Mouse (Mus musculus): ENCODE measurements around the gene Akap9.
"Not testable (repeated sequence)": the region's sequence is repeated elsewhere in the genome, so short reads cannot be mapped to it uniquely, and the experiment has no call there.

The Akap9 gene

DNA sequence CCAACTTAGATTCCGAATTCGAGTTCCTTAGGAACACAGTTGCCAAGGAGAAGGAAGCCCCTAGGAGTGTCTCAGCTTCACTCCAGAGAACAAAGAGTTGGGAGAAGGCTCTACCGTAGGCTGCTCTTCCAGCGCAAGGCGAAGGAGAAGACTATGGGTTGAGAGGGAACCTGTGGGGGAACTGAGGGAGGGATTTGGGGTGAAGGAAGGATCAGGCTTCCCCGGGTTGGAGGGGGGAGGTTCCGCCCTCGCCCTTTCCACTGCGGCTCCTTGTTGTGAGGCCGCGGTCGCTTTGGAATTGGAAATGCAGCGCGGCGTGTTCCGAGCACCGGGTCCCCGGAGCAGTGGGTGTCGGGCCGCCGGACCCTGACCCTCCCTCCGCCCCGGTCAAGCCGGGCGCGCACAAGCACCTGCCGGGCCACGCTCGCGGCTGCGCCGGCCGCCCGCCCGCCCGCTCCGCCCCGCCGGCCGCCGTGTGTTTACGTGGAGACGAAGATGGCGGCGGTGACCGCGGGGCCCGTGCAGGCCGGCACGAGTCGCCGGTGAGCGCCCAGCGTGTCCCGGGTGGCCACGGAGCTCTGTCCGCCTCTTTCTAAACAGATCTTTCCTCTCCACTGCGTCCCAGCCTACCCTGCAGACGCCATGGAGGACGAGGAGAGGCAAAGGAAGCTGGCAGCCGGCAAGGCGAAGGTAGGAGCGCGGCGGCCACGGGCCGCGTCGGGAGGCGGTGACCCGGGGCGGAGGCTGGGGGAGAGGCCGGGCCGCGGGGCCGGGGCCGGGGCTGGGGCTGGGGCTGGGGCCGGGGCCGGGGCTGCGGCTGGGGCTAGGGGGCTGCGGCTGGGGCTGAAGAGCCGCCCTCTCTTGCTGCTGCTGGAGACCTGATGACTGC, at the start of gene Akap9:
Akap9 (plus strand) TSS at position 254 of the 889 bp plus-strand sequence.
- peak; percentile 71 for DNase-seq

DNA sequence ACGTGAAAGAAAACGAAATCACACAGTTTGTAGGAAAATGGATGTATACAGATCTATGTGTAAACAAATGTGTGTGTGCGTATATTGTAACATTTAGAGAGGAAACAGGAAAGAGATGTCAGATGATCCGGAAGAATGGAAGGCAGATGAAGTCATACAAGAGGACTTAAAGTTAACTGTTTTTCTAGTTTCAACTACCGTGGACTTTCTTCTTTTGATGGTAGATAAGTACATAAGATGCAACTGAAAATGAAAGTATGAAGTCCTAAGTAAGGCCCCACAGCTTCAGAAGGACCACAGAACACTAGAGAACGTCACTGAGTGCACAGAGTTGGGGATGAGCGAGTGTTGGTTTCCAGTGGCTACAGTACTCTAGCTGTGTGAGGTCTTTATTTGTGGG, 41.0 kb upstream of the Akap9 start:
- not testable (repeated sequence) for DNase-seq

DNA sequence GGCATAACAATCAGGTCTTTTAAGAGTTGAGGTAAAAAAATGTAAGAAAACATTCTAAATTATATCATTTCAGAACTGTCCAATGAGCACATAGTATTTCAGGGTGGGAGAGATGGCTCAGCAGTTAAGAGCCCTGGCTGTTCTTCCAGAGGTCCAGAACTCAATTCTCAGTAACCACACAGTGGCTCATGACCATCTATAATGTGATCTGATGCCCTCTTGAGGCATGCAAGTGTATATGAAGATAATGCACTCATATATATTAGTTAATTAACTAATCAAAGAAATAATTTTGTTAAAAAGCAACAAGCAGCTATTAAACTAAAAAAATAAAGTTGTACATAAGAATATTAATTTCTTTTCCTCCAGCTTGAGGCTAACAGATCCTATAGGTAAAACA, 38.7 kb upstream of the Akap9 start:
- no peak for DNase-seq

DNA sequence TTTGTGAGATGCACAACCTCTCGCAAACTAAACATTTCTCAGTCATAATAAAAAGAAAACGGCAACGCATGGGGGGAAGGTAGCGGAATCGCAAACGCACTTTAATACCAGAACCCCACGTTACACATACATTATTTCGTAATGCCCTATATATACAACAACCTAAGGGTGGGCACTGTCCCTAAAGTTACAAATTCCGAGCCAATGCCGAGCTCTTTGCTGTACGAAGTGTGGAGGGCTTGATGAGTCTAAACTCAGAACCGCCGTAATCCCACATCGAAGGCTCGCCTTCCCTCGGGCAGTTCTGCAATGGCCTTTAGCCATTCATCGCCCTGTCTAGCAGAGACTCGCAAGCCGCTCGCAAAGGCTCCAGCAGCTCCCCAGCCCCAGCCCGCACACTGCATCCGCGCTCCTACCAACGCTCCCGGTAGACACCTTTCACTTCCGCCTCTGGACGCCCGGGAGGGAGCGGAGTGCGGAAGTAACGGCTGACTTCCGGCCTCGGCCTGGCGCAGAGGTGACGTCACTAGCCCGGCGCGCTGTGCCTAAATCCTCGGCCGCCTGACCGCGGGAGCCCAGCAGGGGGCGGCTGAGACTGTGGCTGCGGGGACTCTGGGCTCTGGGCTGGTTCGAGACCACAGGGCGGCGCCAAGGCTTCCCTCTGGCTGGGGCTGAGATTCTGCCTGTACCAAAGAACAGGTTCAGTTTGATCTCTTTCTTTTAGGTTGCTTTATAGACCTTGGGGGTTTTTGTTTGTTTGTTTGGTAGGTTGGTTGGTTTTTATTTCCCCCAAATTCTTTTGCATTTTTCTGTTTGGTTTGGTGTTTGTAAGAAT, 34.2 kb upstream of the Akap9 start, which contains the start of gene Mterf1a:
Mterf1a (minus strand) TSS at position 475 of the 835 bp plus-strand sequence.
- DNase-seq = peak; percentile 58

DNA sequence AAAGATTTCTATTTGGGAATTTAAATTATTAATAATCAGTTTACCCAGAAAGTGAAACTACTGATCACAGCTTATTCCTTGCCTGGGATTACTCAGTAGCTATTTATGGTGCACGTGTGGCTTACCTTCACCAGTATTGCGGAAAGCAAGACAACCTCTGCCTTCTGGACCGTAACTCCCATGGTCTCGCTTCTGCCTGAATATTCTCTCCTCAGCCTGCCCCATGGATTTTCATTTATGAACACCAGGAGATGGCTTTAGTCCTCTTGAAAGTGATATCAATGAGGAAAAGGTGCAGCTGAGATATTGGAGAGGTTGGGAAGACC, 33.6 kb upstream of the Akap9 start:
- not testable (repeated sequence) for DNase-seq

DNA sequence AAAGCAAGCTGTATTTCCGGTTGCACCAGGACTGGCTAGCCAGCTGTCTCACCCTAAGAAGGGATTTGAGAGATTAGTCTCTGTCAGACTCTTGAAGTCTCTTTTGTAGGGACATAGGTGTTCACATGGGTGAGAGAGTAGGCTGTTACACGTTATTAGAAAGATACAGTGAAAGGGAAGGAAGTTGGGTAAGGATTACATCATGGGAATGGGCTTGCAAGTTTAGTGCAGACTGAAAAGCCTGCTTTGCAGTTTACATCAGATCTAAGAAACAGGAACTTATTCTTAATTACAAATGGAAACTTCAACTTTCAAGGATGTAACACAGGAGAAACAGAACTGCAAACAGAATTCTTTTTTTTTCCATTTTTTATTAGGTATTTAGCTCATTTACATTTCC, 22.4 kb upstream of the Akap9 start:
- no peak for DNase-seq

DNA sequence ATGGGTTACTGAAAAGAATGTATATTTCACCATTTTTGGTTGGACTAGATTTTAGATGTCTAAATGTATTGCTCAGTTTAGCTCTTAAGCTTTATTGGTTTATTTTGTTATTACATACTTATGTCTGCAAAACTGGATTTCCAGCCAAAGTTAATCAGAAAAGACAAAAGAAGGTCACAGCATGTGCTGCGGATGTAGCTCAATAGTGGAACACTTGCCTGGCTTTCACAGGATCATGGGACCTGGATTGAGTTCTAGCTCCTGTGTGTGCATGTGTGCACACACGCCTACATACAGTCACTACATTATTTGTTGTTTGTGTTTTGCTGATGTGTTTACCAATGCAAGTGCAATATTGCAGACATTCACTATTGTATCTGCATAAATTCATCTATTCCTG, 5.5 kb upstream of the Akap9 start:
- no peak for DNase-seq

DNA sequence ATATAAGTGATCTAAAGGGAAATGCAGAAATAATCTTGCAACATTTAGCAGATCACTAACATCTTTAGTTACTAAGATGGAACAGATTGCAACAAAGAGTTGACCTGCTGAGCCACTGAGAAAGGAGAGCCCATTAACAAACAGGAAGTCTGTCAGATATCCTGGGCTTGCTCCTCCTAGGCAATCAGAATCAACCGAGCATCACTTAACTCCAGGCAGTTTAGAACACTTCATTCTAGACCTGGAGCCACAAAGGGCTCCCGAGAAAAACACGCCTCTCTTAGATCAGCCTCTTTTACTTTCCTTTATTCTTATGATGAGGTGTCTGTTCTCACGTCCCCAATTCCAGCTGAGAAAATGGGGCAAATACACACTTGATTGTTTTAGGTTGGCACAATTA, 1.2 kb upstream of the Akap9 start:
- no peak for DNase-seq

DNA sequence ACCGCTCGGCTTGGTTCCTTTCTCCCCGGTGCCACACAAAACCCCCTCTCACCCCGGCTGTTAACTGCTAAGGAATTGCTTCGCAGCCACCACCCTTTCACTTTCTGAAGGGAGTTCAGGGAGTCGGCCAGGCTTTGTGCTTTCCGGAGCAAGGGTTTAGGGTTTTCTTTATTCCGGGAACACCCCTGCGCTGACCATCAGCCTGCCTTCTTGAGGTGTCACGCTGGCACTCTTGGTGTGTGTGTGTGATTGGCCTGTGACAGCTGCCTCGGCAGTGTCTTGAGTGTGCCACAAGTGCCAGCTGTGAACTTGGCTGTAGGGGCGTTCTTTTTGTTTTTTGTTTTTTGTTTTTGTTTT, 814 bp downstream of the Akap9 start:
- DNase-seq = peak; percentile 36

DNA sequence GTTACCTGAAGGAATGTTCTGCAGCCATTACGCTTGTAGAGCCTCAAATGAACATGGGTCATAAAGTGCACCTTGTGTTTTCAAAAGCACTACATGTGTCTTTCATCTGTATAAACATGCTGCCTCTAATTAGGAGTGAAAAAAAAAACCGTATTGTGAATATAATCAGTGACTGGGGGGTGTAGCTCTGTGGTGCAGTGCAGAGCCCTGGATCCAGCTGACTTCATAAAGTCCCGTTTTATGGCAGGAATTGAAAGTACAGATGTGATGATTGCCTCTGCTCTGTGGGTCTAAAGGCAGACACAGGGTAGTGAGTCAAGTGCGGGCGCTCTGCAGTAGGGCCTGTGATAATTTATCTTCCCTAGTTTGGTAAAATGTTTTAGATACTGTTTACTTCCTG, 2.9 kb downstream of the Akap9 start:
- no peak for DNase-seq

DNA sequence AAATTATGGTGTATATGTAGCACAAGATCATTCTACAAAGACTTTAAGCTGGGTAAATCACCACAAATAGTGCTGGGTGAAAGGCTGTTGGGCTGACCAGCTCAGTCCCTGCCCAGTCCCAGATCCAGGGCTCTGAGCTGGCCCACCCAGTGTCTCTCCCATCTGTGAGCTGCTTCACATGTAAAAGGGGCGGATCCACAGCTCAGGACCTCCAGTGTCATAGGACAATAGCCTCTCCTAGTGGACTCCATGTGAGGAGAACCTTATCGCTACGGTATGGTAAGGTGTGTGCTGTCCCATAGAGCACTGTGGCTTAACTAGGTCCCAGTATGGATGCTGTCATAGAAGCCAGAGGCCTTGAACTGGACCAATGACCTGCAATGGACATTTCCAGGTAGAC, 3.8 kb downstream of the Akap9 start:
- no peak for DNase-seq

DNA sequence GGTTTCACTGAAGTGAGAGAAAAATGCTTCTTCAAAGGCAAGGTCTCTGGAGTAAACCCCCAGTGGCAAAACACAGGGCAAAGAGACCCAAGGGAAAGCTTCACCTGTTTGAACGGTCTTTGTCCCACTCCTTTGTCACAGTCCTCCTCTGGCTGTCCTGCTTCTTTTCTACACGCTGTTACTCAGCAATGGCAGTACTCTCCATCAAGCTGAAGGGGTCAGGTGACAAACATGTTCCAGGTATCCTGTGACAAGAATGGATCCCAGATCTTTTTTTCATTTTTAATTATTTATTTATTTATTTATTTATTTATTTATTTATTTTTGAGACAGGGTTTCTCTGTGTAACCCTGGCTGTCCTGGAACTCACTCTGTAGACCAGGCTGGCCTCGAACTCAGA, 5.7 kb downstream of the Akap9 start:
- DNase-seq = no peak

DNA sequence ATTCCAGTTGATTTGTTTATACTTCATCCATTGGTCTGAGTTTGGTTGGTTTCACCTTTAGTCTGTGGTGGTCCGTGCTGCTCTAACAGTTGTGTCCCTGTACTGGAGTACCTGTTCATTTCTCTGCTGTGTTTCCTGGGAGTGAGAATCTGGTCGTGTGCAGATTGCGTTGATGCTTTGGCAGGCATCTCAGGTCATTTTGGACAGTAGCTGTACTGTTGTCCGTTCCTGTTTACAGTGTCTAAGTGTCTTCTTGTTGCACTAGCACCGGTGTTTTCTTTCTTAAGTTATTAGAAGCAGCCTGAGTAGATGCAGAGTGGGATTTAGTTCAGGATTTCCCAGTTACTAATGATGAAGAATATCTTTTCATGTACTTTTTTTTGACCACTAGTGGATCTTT, 7.4 kb downstream of the Akap9 start:
- no peak for DNase-seq

DNA sequence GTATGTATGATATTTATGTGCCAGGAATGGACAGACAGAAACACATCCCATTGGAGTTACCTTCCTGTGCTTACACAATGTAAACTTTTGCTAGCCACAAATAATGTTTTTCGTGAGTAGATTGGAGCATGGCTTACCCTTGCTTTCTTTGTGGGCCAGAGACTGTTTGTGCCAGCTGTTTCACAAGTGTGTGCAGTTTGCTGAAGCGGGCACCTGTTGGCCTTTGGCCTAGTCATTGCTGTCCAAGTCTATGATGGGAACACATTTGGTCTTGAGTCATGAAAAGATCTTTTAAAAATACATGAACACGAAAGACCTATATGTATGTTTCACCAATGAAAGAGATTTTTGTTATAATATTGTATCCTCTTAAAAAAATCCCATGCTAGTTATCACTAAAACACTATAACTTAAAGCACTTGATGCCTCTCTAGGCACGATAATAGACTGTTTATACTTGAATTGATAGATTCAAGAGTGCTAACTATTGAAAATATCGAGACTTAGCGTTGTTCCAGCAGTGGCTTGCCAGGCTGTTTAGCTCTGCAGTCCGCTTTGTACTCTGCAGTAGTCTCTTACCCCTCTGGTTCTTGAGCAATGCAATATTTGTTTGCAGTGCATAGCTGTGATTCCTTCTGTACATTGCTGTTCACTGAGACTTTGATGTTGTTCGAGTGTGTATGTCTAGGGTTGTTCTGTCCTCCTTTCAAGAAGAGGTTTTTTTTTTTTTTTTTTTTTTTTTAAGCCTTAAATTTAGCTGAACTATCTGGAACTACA, 8.1 kb downstream of the Akap9 start:
- no peak for DNase-seq

DNA sequence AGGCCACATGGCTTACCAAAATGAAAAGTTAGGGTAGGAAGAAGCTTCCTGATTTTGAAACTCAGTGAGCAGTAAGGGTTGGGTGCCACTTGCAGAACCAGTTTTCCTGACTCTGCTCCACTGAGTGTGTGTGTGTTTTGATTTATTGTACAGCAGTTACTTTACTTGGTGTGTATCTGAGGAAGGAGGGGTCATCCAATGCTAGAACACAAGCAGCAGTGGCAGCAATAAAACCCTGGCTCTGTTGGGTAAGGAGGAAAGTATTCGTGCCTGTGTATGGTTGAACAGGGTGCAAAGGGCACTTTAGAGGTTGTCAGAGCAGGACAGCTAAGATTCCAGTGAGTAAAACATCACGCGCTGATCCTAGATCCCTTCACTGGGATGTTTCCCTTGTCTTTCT, 11.1 kb downstream of the Akap9 start:
- peak; percentile 63 for DNase-seq

DNA sequence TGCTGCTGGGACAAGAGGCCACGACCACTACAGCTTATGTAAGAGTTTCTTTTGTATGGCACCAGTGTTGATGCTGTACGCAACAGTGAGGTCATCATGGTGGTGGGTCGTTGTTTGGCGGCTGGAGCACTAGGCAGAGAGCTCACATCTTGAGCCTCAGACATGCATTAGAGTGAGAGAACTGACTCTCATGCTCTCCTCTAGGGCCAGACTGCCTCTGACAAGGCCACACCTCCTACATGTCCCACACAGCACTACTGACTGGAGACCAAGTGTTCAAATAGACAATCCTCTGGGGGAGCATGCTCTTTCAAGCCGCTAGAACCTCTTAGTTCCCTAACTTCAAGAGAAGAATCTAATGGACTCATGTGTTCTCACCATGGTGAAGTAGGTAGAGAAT, 11.5 kb downstream of the Akap9 start:
- no peak for DNase-seq

DNA sequence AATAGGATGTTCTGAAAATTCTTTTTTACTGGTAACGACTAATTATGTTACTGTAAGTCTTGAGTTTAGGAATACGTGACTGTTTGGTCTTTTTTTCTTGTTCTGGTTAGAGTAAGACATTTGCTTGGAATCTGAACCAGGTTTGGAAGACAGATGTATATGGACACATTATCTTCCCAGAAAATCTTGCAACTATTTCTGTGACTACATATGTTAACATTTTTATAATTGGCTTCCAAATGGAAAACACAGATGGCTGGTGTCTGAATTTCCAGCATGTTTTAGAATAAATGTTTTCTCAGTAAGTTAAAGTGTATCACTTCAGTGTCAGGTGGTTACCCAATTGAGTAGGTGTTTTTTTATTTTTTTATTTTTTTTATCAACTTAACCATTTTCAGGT, 13.4 kb downstream of the Akap9 start:
- DNase-seq = no peak

DNA sequence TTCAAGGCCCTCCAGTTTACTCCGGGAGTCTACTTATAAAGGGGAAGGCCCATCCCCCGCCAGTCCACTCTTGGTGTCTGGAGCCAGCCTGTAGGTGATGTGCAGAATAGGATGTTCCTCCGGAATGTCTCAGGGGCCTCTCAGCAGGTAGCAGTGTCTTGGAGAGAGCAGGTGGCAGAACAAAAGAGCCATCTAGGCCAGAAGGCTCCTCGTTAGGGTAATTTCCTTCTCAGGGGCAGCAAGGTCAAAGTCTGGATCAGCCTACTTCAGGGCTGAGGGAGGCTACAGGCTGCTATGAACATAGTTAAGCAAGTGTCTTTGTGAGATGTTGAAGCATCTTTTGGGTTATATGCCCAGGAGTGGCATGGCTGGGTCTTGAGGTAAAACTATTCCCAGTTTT, 15.3 kb downstream of the Akap9 start:
- DNase-seq = not testable (repeated sequence)

DNA sequence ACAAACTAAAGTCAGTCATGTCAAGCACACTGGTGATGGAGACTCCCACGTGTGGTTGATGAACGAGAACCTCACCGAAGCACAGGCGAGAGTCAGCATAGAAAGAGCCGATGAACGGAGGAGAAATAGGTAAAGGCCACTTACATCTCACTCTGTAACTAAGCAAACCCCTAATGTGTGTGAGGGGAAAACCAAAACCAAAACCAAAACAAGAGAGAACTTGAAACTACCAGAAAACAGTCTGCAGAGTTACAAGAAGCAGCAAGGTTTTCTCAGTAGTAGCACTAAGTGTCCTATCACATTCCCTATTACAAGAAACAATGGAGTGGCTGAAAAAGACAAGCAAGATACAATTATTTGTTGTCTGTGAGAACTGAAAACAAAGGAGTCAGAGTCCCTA, 24.6 kb downstream of the Akap9 start:
- DNase-seq = no peak

DNA sequence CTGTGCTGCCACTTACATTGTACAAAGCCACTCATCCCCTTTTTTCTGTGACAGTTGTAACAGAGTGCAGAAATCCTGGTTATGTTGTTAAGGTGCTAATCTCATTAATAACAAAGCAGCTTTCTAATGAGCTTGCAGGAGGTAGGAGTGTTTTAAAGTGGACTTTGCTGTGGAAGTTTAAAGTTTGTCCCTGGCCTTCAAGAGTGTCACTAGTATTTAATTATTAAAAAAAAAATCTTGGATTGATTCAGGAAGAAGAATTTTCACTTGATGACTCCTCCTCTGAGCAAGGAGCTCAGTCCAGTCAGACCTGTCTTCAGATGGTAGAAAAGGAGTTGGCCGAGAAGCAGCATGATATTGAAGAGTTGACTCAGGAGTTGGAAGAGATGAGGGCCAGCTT, 26.7 kb downstream of the Akap9 start:
- DNase-seq = peak; percentile 55

DNA sequence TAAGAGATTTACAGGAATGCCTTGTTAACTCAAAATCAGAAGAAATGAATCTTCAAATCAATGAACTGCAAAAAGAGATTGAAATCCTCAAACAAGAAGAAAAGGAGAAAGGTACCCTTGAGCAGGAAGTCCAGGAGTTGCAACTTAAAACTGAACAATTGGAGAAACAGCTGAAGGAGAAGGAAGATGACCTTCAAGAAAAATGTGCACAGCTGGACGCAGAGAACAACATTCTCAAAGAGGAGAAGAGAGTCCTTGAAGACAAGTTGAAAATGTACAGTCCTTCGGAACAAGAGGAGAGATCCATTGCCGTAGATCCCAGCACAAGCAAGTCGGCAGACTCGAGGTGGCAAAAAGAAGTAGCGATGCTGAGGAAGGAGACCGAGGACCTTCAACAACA, 33.4 kb downstream of the Akap9 start:
- no peak for DNase-seq

DNA sequence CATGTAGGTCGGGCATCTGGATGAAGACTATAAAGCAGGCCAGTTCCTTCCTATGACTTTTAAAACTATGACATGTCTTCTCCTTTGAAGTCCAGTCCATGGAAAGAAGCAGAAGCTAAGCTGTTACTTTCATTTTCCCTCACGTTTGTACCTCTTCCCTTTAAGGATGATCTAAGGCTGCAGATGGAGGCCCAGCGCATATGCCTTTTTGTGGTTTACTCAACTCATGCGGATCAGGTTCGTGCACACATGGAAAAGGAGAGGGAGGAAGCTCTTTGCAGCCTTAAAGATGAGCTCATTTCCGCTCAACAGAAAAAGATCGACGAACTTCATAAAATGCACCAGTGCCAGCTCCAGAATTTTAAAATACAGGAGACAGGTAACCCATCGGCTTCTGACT, 40.6 kb downstream of the Akap9 start:
- DNase-seq = no peak

DNA sequence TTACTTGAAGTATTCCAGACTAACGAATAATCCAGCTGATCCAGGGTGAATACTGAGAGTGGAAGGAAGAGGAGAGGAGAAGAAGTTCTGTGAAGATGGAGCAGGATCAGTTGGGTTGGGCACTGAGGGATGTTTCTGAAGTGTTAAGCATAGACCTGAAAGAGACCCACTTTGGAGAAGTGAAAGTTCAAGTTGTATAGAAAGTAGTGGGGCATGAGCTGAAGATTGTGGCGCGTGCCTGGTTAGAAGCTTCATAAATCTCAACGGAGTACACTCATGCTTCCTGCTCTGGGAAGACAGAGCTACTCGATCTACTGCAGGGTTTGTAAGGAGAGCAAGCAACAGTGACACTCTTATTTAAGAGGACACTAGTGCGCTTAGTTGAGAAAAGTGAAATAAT, 41.3 kb downstream of the Akap9 start:
- DNase-seq = no peak

DNA sequence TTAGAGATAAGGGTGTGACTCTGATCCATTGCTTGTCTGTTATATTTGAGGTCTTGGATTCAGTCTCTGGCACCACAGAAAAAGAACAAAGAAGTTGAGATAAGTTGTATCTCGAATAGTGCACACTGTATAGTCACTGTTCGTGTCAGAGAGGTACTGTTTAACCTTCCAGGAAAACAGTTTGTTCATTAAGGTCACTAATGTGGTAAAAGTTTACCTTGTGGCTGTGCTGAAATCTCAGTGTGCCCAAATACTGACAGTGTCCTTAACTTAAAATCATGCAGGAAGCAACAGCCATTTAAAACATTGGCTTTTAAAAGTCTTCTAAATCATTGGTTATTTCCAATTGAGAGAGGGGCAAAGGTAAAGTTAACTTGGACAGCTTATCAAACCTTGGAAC, 43.1 kb downstream of the Akap9 start:
- DNase-seq = peak; percentile 65

Measured in kidney, adult 9 months (tissue).